Mouse (Mus musculus): ENCODE results near the gene Nod2.
"Not testable (repeated sequence)": the region's sequence is repeated elsewhere in the genome, so short reads cannot be mapped to it uniquely, and the experiment has no call there.

The Nod2 gene

GRCm38 (mm10) chr8:88633343-88633765 lies 13.8 kb upstream of the Nod2 start:
- DNase-seq, result no peak

GRCm38 (mm10) chr8:88635474-88636397 lies 11.4 kb upstream of the Nod2 start, which contains the start of gene Snx20:
Gene Snx20, minus strand, starts transcription at chr8:88636128.
- DNase-seq, result no peak

- DNase-seq, result no peak
Observed at GRCm38 (mm10) chr8:88637092-88638000, 9.8 kb upstream of the Nod2 start.

DNA sequence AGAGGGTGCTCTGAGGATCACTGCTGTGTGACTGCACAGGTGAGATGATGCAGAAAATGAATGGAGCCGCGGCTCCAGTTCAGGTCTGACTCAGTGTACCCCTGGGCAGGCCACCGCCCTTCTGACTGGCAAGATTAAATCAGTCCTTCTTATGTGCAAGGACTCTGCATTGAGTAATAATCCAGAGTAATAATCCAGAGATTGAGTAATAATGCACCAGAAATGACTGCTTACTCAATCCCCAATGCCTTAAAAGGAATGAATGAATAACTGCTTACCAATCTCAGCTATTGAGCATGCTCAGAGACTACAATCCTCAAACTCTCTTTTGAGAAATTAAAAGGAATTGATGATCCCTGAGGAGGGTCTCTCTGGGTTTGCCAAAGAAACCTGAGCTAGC lies 8.2 kb upstream of the Nod2 start:
- no peak for DNase-seq

DNA sequence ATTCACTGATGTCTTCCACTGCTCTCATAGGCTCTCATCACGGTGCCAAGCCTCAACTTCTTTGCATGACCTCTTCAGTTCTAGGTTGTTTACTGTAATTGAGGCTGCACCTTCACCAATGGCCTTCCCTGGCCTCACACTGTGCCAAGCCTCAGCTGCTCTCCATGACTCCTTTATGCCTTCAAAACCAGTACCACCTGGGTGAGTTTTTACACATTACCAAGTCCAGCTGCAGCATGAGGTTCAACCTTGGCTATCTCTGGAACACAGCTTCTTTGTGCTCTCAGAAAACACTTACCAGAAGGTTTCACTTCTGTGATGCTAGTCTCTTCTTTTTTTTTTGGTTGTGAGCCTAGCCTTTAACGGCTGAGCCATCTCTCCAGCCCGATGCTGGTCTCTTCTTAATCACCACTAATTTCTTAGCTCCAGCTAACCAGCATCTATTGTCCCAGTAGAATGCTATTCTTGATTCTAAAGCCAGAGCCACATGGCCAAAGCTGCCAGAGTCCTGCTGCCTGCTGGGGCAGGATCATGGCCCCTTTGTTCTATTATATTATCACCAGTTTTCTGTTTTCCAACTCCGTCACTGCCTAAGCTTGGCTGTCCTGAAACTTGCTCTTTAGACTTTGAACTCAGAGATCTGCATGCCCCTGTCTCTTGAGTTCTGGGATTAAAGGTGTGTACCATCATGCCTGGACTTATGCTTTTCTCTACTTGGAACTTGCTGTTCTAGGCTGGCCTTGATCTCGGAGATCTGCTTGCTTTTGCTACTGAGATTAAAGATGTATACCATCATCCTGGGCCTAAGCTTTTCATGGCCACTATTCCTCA lies 4.2 kb upstream of the Nod2 start:
- DNase-seq, result no peak

DNA sequence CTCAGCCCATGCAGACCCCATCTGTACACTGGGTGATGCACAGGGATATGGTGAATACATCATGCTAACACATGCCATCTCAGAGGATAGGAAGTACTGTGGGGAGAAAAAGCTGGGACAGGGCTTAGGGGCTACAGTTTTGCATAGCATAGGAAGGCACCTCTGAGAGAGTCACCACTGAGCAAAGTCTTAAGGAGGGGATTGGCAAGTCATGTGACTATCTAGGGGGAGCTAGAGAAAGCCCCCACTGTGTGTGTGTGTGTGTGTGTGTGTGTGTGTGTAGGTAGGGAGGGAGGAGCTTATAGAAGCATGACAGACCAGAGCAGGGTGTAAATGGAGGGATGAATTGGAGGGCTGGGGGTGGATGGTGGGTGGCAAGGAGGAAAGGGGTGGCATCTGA lies 1.2 kb downstream of the Nod2 start:
- DNase-seq, result no peak

GRCm38 (mm10) chr8:88650016-88650708 lies 3.0 kb downstream of the Nod2 start:
- no peak for DNase-seq

- not testable (repeated sequence) for DNase-seq
Observed at GRCm38 (mm10) chr8:88651122-88651521, 4.0 kb downstream of the Nod2 start.

- DNase-seq, result no peak
Observed at GRCm38 (mm10) chr8:88655334-88655733, 8.2 kb downstream of the Nod2 start.

- no peak for DNase-seq
Observed at GRCm38 (mm10) chr8:88659873-88660272, 12.8 kb downstream of the Nod2 start.

DNA sequence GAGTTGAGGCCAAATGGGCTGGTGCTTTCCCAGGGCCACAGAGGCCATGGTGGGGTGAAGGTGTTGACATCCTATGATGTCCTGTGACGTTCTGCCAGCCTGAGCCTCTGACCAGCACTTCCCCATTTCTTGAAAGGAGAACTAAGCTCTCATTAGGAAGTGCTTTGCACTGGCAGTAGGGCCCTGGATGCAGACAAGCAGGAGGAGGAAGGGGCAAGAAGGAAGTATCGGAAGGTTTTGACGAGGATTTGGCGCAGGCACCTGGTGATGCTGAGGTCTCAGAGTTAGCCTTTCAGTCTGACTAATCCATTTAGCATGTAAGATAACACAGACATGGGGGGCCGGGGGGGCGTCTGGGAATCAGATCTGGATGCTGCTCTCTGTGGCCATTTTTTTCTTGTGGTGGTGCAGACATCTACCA lies 15.3 kb downstream of the Nod2 start:
- DNase-seq, result no peak

GRCm38 (mm10) chr8:88664121-88664520 lies 17.0 kb downstream of the Nod2 start:
- DNase-seq, result peak; percentile 70

- peak; percentile 62 for DNase-seq
Observed at GRCm38 (mm10) chr8:88664947-88665346, 17.8 kb downstream of the Nod2 start.

DNA sequence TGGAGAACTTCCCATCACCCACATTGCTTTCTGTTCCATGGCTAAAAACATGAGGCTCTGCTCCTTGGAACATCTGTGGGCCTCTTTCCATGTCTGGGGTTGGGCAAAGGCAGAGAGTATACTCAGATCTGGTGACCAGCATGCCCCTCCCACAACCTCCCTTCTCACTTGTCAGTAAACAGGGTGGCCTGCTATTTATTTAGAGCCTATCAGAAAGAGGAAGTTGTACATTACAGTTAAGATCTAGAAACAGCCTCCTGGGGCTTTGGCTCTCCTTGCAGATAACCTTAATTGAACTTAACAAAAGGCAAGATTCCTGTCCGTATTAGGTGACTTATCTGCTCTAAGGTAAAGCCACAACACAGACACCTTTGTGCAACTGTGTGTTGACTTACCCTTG lies 19.3 kb downstream of the Nod2 start:
- no peak for DNase-seq

GRCm38 (mm10) chr8:88668400-88669086 lies 21.4 kb downstream of the Nod2 start:
- no peak for DNase-seq

DNA sequence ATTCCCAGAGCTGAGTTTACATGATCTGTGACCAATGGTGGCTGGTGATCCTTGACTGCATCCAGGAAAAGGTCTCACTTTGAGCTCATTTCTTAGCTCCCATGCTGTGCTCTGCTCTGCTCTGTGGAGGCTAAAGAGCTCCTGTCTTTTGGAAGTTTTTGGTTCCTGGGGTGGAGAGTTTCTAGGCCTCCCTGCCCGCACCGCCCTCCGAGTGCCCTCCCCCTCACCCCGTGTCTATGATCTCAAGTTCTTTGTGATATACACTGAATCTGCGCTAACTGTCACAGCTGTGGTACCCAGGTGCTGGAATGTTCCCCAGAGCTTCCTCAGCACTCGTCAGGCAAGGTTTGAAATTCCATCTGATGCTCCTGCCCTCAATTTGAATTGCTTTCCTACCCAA lies 23.7 kb downstream of the Nod2 start:
- no peak for DNase-seq

GRCm38 (mm10) chr8:88671575-88671974 lies 24.5 kb downstream of the Nod2 start:
- no peak for DNase-seq

- DNase-seq, result no peak
Observed at GRCm38 (mm10) chr8:88673859-88674258, 26.7 kb downstream of the Nod2 start.

DNA sequence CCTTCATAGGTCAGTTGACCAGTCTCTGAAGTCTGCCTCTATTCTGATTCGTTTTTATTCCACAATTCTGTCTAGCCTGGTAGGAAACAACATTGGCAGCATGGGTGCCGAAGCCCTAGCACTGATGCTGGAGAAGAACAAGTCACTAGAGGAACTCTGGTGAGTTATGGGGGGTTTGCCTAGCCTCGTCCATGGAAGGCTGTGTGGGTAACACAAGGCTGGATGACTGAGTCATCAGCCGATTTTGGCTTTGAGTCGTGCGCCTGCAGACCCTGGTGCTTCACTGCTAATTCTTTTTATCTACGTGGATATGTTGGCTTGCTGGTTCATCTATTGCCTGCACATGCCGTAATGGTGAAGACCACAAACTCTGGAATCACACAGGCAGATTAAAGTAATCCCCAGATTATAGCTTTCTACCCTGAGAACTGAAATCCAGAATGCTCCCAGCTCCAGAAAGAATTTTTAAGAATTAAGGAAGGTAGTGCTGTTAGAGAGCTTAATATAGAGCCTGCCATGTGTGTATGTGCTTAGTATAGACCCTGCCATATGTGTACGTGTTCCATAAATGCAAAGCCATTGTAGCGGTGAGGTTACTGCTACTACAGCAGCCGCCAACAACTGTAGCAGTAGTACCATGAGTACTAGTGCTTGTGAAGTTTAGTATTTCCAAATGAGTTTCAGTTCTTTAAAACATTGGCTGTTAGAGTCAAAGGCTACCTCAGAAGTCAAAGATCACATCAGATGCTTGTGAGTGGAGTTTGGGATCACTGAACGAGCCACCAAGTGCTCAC lies 28.5 kb downstream of the Nod2 start:
- DNase-seq, result no peak

- no peak for DNase-seq
Observed at GRCm38 (mm10) chr8:88677071-88677470, 30.0 kb downstream of the Nod2 start.

GRCm38 (mm10) chr8:88680566-88680965 lies 33.5 kb downstream of the Nod2 start:
- no peak for DNase-seq

Data from kidney, adult 18-20 months (tissue).